Mouse (Mus musculus): Measurements from ENCODE around the gene Abcb5. TPM values are rescaled to one million over a fixed set of nuclear protein-coding genes. Genes with fewer than 3 reads are reported as not detected.

Gene Abcb5
- not detected in 2 replicates for polyA plus RNA-seq (2015; fragmentation: Nextera tagmentation; extraction: Ambion mirVana)

DNA sequence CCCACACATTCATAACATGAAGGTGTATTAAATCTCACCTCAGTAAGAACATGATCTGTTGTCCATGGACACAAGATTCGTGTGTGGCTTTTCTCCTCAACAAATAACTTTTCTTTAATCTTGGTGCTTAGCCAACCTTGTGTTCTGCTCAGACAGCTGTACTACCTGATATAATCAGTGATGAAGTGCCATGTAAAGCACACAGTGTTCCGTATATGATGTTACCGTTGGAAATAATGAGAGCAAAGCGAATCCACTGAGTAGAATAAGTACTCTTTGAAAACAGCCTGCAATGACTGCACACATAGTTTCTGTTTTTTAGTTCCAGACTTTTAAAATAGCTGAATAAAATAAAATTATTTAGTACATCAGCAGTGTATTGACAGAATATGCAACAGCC is at the start of gene Abcb5:
Gene Abcb5 (minus strand): TSS at position 101 of the 400 bp plus-strand sequence.

DNA sequence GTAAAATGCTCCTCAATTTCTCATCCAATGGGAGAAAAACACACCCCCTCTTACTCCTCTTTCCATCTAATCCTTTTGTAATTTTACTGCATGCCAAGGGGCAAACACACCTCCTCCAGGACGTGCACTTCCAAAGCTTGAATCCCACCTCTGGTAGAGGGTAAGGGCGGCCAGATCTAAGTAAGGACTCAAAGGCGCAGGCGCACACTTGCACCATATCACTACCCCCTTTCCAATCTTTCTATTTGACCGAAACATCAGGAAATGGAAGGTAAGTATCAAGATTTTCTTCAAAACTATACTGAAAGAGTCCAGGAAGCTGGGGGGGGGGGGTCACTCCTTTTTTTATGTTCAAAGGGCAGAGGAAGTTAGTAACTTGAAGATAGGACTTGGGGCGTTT is 120.0 kb downstream of the Abcb5 start, which contains the start of gene Sp8:
Gene Sp8 (plus strand): TSS at position 109 of the 400 bp plus-strand sequence.

Other genes with a start within 250 kb of the Abcb5 start
- 0.04 TPM in 1 of 2 replicates, not detected in the other for gene Sp8, start 120.1 kb downstream of the Abcb5 start, polyA plus RNA-seq (2015; fragmentation: Nextera tagmentation; extraction: Ambion mirVana)

Data from urinary bladder, postnatal 0 days (tissue).